Mouse (Mus musculus): ENCODE data around the gene Bcar1. TPM values are rescaled to one million over a fixed set of nuclear protein-coding genes. Genes with fewer than 3 reads are reported as not detected.
A peak's percentile ranks its signal among the peaks of the same experiment; 100 is the strongest.

Gene Bcar1
- total and polyA plus RNA-seq, 3 experiments: 19.1 to 31.3 (median 21.1) TPM

DNA sequence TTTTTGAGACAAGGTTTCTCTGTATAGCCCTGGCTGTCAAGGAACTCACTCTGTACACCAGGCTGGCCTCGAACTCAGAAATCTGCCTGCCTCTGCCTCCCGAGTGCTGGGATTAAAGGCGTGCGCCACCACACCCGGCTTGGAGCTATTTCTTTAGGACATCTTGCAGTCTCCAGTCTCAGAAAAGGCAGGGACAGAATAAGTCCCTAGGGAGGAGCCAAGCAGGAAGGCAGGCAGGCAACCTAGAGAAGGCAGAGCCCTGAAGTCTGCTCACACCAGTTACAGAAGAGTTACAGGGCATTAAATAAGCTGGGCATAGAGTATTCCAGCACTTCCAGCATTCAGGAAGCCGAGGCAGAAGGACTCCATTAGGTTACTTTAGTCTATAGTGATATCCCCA lies 18.3 kb downstream of the Bcar1 start:
- TF ChIP-seq EP300 (IDR thresholded peaks at IDR 0.05; ENCODE audit: insufficient read depth, low read depth, low read length) (no peak), POLR2A (IDR thresholded peaks at IDR 0.05; ENCODE audit: insufficient read depth, low read depth, low read length) (no peak), CTCF (IDR thresholded peaks at IDR 0.05) (no peak)
- peak overlapping the region; percentile 84 for H3K27ac ChIP-seq
- DNase-seq: no peak
- H3K4me3 ChIP-seq: no peak overlapping the region
- peaks cover 18% of the 10 kb centered on the region for H3K79me2 ChIP-seq (replicated peaks; ENCODE audit: control insufficient read depth, insufficient read depth, low read length)
- no peaks in the 10 kb centered on the region for H3K27me3 ChIP-seq (ENCODE audit: control insufficient read depth, insufficient read depth, low read length)
- intact Hi-C loops (cut with DNase I): no loop called here
- no peak overlapping the region for H3K9ac ChIP-seq (ENCODE audit: low read depth, low read length)
- WGBS: 51% methylated on average over 6 of the region's 6 CpGs
- peaks cover 11% of the 10 kb centered on the region for H3K36me3 ChIP-seq (ENCODE audit: control insufficient read depth, insufficient read depth, low read length)
- peaks cover 44% of the 10 kb centered on the region for H3K4me1 ChIP-seq (ENCODE audit: control insufficient read depth, insufficient read depth, low read length)

- DNase-seq: no peak
- 36% methylated on average over 4 of the region's 4 CpGs for WGBS
These were observed 23.5 kb downstream of the Bcar1 start for GRCm38 (mm10) chr8:111720115-111720544.

GRCm38 (mm10) chr8:111718937-111719336 lies 24.7 kb downstream of the Bcar1 start:
- Histone ChIP-seq H3K27ac (peak overlapping the region; percentile 23; the same call in 1 of the 2 replicates), H3K9ac (ENCODE audit: low read depth, low read length) (no peak overlapping the region), H3K79me2 (replicated peaks; ENCODE audit: control insufficient read depth, insufficient read depth, low read length) (peaks cover 8% of the 10 kb centered on the region), H3K36me3 (ENCODE audit: control insufficient read depth, insufficient read depth, low read length) (no peaks in the 10 kb centered on the region), H3K4me3 (no peak overlapping the region), H3K4me1 (ENCODE audit: control insufficient read depth, insufficient read depth, low read length) (peaks cover 20% of the 10 kb centered on the region), H3K27me3 (ENCODE audit: control insufficient read depth, insufficient read depth, low read length) (no peaks in the 10 kb centered on the region)
- peak in 1 of 2 experiments; percentile 5 for DNase-seq
- intact Hi-C loops (cut with DNase I): loop anchor here (5.0 kb wide), 1 partner anchor 63 kb away; no protein-coding TSS in a partner anchor
- TF ChIP-seq POLR2A (IDR thresholded peaks at IDR 0.05; ENCODE audit: insufficient read depth, low read depth, low read length) (no peak), CTCF (IDR thresholded peaks at IDR 0.05) (no peak), EP300 (IDR thresholded peaks at IDR 0.05; ENCODE audit: insufficient read depth, low read depth, low read length) (no peak)
- WGBS: 29% methylated on average over 5 of the region's 5 CpGs

More at GRCm38 (mm10) chr8:111720115-111720544, 23.5 kb downstream of the Bcar1 start:
- H3K36me3 ChIP-seq (ENCODE audit: control insufficient read depth, insufficient read depth, low read length): no peaks in the 10 kb centered on the region
- TF ChIP-seq POLR2A (IDR thresholded peaks at IDR 0.05; ENCODE audit: insufficient read depth, low read depth, low read length): no peak
- TF ChIP-seq EP300 (IDR thresholded peaks at IDR 0.05; ENCODE audit: insufficient read depth, low read depth, low read length): no peak
- TF ChIP-seq CTCF (IDR thresholded peaks at IDR 0.05): no peak
- H3K79me2 ChIP-seq (replicated peaks; ENCODE audit: control insufficient read depth, insufficient read depth, low read length): peaks cover 14% of the 10 kb centered on the region
- H3K27me3 ChIP-seq (ENCODE audit: control insufficient read depth, insufficient read depth, low read length): no peaks in the 10 kb centered on the region
- peaks cover 29% of the 10 kb centered on the region for H3K4me1 ChIP-seq (ENCODE audit: control insufficient read depth, insufficient read depth, low read length)
- H3K27ac ChIP-seq: no peak overlapping the region
- H3K4me3 ChIP-seq: no peak overlapping the region
- intact Hi-C loops (cut with DNase I): no loop called here
- H3K9ac ChIP-seq (ENCODE audit: low read depth, low read length): no peak overlapping the region

- H3K9ac ChIP-seq (ENCODE audit: low read depth, low read length): no peak overlapping the region
- H3K27me3 ChIP-seq (ENCODE audit: control insufficient read depth, insufficient read depth, low read length): no peaks in the 10 kb centered on the region
- peaks cover 19% of the 10 kb centered on the region for H3K4me1 ChIP-seq (ENCODE audit: control insufficient read depth, insufficient read depth, low read length)
- peaks cover 8% of the 10 kb centered on the region for H3K79me2 ChIP-seq (replicated peaks; ENCODE audit: control insufficient read depth, insufficient read depth, low read length)
- 0 out of 2 replicates have a peak, but pooled peaks have one; percentile 8 for TF ChIP-seq EP300 (IDR thresholded peaks at IDR 0.05; ENCODE audit: insufficient read depth, low read depth, low read length)
- no peak for TF ChIP-seq POLR2A (IDR thresholded peaks at IDR 0.05; ENCODE audit: insufficient read depth, low read depth, low read length)
- TF ChIP-seq CTCF (IDR thresholded peaks at IDR 0.05): peak; percentile 63
- DNase-seq: peak; percentile 63 to 65
- no peaks in the 10 kb centered on the region for H3K36me3 ChIP-seq (ENCODE audit: control insufficient read depth, insufficient read depth, low read length)
- intact Hi-C loops (cut with DNase I): loop anchor here (5.0 kb wide), 1 partner anchor 64 kb away; no protein-coding TSS in a partner anchor
- H3K27ac ChIP-seq: peak overlapping the region; percentile 93
- H3K4me3 ChIP-seq: no peak overlapping the region
- WGBS: 21% methylated on average over 6 of the region's 6 CpGs
These were observed 25.7 kb downstream of the Bcar1 start for GRCm38 (mm10) chr8:111717866-111718265.

- intact Hi-C loops (cut with DNase I): loop anchor here (5.0 kb wide), 1 partner anchor 65 kb away; no protein-coding TSS in a partner anchor
- H3K9ac ChIP-seq (ENCODE audit: low read depth, low read length): no peak overlapping the region
- no peak overlapping the region for H3K4me3 ChIP-seq
- H3K79me2 ChIP-seq (replicated peaks; ENCODE audit: control insufficient read depth, insufficient read depth, low read length): peaks cover 8% of the 10 kb centered on the region
- no peak for TF ChIP-seq EP300 (IDR thresholded peaks at IDR 0.05; ENCODE audit: insufficient read depth, low read depth, low read length)
- TF ChIP-seq POLR2A (IDR thresholded peaks at IDR 0.05; ENCODE audit: insufficient read depth, low read depth, low read length): no peak
- no peak for TF ChIP-seq CTCF (IDR thresholded peaks at IDR 0.05)
- peaks cover 19% of the 10 kb centered on the region for H3K4me1 ChIP-seq (ENCODE audit: control insufficient read depth, insufficient read depth, low read length)
- H3K36me3 ChIP-seq (ENCODE audit: control insufficient read depth, insufficient read depth, low read length): no peaks in the 10 kb centered on the region
- 27% methylated on average over 4 of the region's 4 CpGs for WGBS
- DNase-seq: no peak
- no peaks in the 10 kb centered on the region for H3K27me3 ChIP-seq (ENCODE audit: control insufficient read depth, insufficient read depth, low read length)
- peak overlapping the region; percentile 93 for H3K27ac ChIP-seq
These were observed 26.2 kb downstream of the Bcar1 start for GRCm38 (mm10) chr8:111717488-111717792.

GRCm38 (mm10) chr8:111716603-111717487 lies 26.8 kb downstream of the Bcar1 start:
- Histone ChIP-seq H3K4me3 (no peak overlapping the region), H3K9ac (ENCODE audit: low read depth, low read length) (peak overlapping the region; percentile 54), H3K79me2 (replicated peaks; ENCODE audit: control insufficient read depth, insufficient read depth, low read length) (peaks cover 8% of the 10 kb centered on the region), H3K27ac (peak overlapping the region; percentile 93), H3K4me1 (ENCODE audit: control insufficient read depth, insufficient read depth, low read length) (peaks cover 19% of the 10 kb centered on the region), H3K36me3 (ENCODE audit: control insufficient read depth, insufficient read depth, low read length) (no peaks in the 10 kb centered on the region), H3K27me3 (ENCODE audit: control insufficient read depth, insufficient read depth, low read length) (no peaks in the 10 kb centered on the region)
- intact Hi-C loops (cut with DNase I): loop anchor here (5.0 kb wide), 1 partner anchor 65 kb away; no protein-coding TSS in a partner anchor
- peak; percentile 75 to 85 for DNase-seq
- WGBS: 17% methylated on average over 10 of the region's 10 CpGs
- no peak for TF ChIP-seq CTCF (IDR thresholded peaks at IDR 0.05)
- TF ChIP-seq POLR2A (IDR thresholded peaks at IDR 0.05; ENCODE audit: insufficient read depth, low read depth, low read length): no peak; the same call in 1 of the 2 replicates
- 0 out of 2 replicates have a peak, but pooled peaks have one; percentile 2 for TF ChIP-seq EP300 (IDR thresholded peaks at IDR 0.05; ENCODE audit: insufficient read depth, low read depth, low read length)
